Mouse (Mus musculus) forelimb bud, embryonic 11.5 days (tissue): ENCODE results near the gene Fgf11.

Experiments
- DNase-seq: peaks from one replicate; pipeline ENCODE4 v3.0.0-alpha.2; 2012; ENCODE audit warnings: low read depth, low spot score

Gene Fgf11

GRCm38 (mm10) chr11:69816520-69816919, 14.9 kb upstream of the Fgf11 start:
- no peak for DNase-seq

- no peak for DNase-seq
Measured at GRCm38 (mm10) chr11:69815155-69815554, 13.5 kb upstream of the Fgf11 start, which contains the start of gene Gm39566. Gm39566 (minus strand) TSS chr11:69815298.

- no peak for DNase-seq
Measured at GRCm38 (mm10) chr11:69810280-69810679, 8.6 kb upstream of the Fgf11 start.

- no peak for DNase-seq
Measured at GRCm38 (mm10) chr11:69807641-69808040, 6.0 kb upstream of the Fgf11 start.

- DNase-seq = no peak
Measured at GRCm38 (mm10) chr11:69806378-69806777, 4.7 kb upstream of the Fgf11 start.

GRCm38 (mm10) chr11:69804972-69805909, 3.6 kb upstream of the Fgf11 start, which contains the start of gene Tmem102:
Tmem102 (minus strand) TSS chr11:69805624.
- no peak for DNase-seq

GRCm38 (mm10) chr11:69804652-69804940, 2.9 kb upstream of the Fgf11 start:
- DNase-seq = no peak

- DNase-seq = peak; percentile 57
Measured at GRCm38 (mm10) chr11:69803786-69804651, 2.4 kb upstream of the Fgf11 start.

GRCm38 (mm10) chr11:69803328-69803727, 1.7 kb upstream of the Fgf11 start:
- no peak for DNase-seq

- no peak for DNase-seq
Measured at GRCm38 (mm10) chr11:69802648-69803105, 1.0 kb upstream of the Fgf11 start.

GRCm38 (mm10) chr11:69800392-69801197, 1.1 kb downstream of the Fgf11 start:
- peak; percentile 82 for DNase-seq

- DNase-seq = no peak
Measured at GRCm38 (mm10) chr11:69800138-69800391, 1.6 kb downstream of the Fgf11 start.

GRCm38 (mm10) chr11:69799394-69800137, 2.1 kb downstream of the Fgf11 start:
- DNase-seq = no peak

GRCm38 (mm10) chr11:69797924-69798323, 3.7 kb downstream of the Fgf11 start:
- DNase-seq = no peak

GRCm38 (mm10) chr11:69795983-69796435, 5.6 kb downstream of the Fgf11 start:
- DNase-seq = no peak

- DNase-seq = peak; percentile 90
Measured at GRCm38 (mm10) chr11:69795168-69795982, 6.3 kb downstream of the Fgf11 start, which contains the start of gene Chrnb1. Chrnb1 (minus strand) TSS chr11:69795943.

GRCm38 (mm10) chr11:69793429-69793828, 8.2 kb downstream of the Fgf11 start:
- DNase-seq = no peak

- no peak for DNase-seq
Measured at GRCm38 (mm10) chr11:69791420-69791819, 10.2 kb downstream of the Fgf11 start.

GRCm38 (mm10) chr11:69789431-69789830, 12.2 kb downstream of the Fgf11 start:
- no peak for DNase-seq

GRCm38 (mm10) chr11:69787306-69787705, 14.4 kb downstream of the Fgf11 start:
- no peak for DNase-seq
